Mouse (Mus musculus) T-helper 2 cell (primary cell): ENCODE data around the gene Kif26b.

Source experiments
- in situ Hi-C: fragments of 300-600 bp; cut with MboI, MseI; formaldehyde crosslinking; loops from one replicate; pipeline ENCODE4 v1.15.1; 2025; ENCODE audit warnings: high pct_unique_total_duplicates

Gene Kif26b

DNA sequence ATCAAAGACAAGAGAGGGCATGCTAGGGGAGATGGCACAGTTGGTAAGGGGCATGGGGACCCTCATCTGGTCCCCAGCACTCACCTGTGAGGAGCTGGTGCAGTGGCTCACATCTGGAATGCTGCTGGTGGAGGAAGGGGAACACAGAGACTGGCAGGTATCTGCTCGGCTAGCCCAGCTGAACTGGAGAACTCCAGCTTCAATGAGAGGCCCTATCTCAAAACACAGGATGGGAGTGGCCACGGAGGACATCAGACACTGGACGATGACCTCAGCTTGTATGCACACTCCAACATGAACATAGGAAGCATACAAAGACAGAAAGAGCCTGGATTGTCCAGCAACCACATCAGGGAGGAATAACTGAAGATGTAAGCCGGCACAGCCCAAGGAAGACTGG is 240.1 kb downstream of the Kif26b start:
- in situ Hi-C loops = no loop called here

DNA sequence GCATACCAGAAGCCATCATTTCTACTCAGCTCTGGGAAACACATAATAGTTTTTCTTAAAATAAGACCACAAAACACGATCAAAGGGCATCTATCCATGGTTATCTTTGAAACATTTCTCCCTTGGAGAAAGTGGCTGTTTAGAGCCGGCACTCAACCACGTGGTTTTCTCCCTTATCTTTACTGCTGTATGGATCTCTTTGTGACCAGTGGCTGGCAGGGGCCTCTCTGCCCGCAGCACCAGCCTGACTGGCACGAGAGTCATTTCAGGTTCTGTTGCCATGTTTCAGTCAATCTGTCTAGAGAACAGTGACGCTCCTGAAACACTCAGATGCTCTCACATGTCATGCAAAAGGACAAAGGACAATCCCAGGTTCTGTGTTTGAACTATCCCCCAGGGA is 241.1 kb downstream of the Kif26b start:
- in situ Hi-C loops = no loop called here

DNA sequence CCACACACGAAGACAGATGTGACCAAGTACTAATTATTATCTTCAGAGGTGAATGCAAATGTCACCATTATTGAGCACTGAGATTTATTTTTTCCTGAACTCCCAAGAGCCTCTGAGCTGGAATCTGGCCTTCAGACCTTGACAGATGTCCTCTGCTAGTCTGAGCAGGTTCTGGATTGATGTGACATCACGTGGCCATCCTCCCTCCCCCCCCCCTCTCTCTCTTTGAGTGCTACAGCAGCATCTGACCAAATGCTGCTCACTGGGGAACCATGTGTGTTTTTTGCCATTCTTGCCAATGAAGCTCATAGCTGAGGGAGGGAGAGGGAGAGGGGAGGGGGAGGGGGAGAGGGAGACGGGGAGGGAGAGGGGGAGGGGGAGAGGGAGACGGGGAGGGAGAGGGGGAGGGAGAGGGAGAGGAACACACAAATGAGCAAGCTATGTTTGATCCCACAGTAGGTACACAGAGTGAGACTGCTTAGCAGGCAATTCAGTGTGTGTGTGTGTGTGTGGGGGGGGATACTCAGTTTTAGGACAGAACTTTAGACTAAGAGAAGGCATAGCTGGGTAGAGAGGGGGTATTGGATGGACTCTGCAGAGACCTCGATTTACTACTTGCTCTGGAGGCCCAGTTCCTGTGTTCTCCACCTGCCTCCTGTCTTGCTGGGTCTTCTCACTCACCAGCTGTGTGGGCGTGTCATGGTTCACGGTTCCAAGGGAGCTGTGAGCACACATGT is 241.9 kb downstream of the Kif26b start:
- in situ Hi-C loops = no loop called here

DNA sequence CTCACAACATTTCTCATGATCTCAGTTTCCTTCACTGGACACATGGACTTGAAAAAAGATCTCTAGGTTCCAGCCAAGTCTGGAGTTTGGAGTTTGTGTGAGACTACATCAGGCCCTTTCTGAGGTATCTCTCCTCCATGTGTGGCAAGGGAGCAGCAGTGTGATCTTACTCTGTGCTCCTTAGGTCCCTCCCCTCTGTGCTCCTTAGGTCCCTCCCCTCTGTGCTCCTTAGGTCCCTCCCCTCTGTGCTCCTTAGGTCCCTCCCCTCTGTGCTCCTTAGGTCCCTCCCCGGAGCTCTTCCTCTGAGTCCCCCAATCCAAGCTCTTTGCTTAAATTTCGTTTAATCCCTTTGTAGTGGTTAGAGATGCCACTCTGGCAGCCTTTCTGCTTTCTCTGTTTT is 250.8 kb downstream of the Kif26b start:
- in situ Hi-C loops = no loop called here

DNA sequence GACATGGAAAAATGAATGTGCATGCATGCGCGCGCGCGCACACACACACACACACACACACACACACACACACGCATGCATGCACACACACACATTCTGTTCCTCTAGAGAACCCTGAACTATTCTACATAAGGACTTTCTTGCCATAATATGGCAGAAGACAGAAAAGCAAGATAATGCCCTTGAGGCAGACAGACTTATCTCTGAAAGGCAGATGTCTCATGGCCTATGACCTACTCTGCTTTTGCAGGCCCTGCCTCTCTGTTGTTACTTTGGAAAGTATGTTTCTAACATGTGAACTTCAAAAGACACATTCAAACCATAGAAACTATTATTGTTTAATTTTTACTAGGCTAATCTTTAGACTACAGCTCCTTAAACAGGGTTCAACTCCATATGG is 255.1 kb downstream of the Kif26b start:
- in situ Hi-C loops = no loop called here

DNA sequence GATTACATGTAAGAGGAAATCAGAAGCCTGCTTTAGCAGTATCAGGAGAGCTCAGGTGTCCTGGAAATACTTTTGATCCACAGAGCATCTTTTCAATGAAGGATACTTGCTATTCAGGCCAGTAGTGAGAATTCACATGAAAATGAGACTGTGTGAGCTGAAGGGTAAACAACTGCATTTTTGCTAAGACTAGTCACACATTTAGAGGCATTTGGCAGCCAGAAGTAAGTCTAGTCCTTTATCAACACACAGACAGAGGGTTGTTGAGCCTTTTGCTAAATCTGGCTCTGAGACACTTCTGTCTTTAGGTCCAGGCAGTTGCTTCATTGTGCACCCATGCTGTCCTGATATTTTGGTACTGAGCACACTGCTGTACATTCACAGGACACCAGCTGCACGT is 262.3 kb downstream of the Kif26b start:
- in situ Hi-C loops = no loop called here

DNA sequence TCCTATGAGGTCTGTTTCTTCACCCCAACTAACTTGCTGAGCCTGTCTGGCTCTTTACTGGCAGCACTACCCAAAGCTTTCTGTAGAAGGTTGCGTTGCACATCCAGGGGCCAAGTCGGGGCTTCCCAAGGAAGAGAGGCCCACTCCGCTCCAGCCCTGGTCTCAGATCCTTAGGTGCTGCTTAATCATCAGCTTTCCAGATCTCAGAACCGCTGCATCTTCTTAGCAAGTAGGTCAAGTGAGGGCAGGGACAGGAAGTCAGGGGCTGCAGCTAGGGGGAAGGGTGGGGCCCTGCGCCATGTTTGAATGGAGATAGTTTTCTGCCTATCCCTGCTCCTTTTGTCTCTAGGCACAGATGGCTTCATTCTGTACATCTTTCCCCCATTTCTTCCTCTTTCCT is 263.8 kb downstream of the Kif26b start:
- in situ Hi-C loops = no loop called here

DNA sequence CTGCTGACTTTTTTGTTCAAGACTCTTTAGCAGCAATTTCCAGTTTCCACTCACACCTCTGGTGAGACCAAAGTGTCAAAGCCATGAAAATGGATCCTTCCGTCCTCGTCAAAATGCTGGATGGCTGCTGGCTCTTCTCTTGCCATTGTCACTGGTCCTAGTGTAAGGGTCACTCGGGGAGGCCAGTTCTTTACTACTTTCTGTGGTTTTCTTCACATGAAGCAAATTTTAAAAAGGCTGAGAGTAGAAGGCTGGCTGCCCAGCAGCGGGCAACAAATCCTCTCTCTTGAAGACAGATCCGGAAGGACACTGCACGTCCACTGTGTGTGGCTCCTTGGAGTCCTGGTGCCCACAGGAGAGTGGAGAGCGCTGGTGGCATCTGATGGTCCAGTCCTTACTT is 265.9 kb downstream of the Kif26b start:
- in situ Hi-C loops = no loop called here

DNA sequence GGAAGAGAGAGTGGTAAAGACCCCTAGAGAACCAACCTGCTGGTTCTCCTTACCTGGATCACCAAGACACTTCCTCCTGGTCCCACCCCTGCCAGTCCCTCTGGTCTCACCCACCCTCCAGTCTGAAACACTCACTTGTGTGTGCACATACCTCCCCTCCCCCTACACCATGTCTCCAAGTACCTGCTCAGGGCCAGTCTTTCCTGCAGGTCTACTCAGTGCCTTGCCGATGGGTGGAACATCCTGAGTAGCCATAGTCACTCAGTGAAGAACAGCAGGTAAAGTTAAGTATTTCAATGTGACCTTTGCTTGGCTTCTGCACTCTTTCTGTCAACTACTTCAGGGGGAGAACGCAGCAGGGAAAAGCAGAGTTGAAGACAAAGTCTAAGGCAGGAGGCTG is 268.5 kb downstream of the Kif26b start:
- in situ Hi-C loops = no loop called here

DNA sequence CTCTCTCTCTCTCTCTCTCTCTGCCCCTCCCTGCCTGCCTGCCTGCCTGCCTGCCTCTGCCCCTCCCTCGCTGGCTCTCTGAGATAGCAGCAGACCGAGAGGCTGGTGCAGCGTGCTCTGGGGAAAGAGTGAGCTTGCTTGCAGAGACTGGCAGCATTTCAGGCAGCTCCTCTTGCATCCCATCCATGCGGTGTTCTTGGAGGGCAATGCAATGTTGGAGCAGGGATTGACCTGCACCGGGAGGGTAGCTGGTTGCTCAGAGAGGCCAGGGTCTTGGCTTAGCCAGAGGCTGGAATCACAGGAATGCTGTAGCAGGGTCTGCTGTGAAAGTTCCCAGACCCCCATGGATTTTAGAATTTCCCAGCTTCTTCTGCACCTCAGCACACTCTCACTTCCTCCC is 269.4 kb downstream of the Kif26b start:
- in situ Hi-C loops = no loop called here

DNA sequence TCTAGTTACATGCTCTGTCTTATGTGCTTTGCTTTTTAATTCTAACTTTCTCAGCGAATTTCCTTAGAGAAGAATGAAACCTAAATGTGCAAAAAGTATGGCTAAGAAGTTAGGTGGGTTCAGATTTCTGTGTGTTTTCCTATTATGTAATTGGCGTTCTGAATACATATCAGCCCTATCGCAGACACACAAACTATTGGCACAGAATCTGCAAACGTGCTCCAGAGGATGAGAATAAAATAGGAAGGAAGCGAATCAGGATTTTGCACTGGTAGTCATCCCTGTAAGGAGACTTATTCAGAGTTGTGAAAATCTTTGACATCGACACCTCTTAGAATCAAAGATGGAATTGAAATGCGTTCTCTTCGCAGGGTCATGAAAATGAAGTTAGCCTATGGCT is 270.0 kb downstream of the Kif26b start:
- in situ Hi-C loops = no loop called here

DNA sequence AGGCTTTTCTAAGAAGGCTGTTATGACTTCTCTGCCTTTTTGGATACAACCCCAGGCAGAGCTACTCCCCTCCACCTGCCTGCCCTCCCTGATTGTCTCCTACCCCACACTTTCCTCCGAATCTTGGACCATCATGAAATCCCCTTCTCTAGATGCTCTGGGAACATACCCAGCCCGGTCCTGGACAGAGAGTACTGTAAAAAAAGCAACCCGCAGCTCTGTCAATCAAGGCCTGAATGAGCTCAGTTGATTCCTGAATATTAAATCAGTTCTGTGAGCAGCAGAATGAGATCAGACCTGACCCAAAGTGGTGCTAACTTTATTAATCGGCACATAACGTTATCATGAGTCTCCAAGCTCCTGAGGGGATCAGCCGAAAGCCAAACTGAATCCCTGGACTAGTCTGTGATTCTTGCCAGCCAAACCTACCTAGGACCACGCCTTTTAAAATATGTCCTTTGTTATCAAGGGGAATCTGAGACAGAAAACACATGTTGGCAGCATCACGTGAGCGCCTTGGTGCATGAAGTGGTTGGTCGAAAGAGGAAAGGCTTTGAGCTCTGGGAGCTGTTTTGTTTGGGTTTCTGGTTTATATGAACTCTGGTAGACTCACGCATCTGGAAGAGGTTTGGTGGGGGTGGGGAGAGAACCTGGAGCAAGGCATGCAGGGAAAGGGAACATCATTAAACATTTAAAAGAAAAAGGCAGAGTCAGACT is 271.1 kb downstream of the Kif26b start:
- in situ Hi-C loops = no loop called here

DNA sequence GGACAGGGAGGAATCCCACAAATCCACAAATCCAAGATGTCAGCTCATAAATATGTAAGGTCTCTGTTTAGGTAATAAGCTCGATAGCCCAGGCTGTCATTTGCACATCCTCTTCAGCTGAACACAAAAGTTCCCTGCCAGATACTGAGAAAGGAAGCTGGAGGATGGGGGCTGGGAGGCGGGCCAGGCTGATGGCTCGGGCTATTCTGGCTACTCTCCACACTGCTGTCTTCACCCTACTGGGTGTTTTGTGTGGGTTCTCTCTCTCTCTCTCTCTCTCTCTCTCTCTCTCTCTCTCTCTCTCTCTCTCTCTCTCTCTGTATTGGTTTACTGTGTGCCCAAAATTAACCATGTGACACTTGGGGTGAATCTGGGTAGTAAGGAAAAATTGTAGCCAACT is 274.2 kb downstream of the Kif26b start:
- in situ Hi-C loops = no loop called here

DNA sequence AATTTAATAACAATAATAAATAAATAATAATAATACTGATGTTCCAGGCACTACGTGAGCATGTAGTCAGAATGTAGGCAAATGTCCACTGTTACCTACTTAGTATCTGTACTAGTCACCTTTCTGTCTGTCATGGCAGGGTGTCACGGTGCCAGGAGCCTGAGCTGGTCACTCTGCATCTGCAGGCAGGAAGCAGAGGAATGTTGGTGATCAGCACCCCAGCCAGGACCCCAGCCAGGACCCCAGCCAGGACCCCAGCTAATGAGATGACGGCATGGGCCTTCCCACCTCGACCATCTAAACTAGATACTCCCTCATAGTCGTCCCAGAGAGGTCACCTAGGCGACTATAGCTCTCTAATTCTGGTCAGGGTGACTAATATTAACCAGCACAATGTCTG is 288.6 kb downstream of the Kif26b start:
- in situ Hi-C loops = no loop called here

DNA sequence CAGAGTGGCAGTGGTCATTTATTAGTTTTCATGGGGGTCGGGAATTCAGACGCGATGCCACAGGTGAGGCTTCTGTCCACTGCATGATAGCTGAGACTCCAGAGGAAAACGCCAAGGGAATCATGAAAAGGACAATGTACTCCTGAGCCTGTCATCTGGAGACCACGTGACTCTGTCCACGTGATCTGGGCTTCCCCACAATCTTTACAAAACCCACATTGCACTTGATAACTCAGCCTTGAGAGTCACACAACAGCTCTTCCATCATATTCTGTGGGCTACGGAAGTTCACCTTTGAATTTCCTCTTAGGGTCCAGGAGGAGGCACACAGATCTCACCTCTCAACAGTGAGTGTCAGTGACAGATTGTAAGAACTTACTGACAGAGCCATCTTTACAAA is 290.1 kb downstream of the Kif26b start:
- in situ Hi-C loops = no loop called here

DNA sequence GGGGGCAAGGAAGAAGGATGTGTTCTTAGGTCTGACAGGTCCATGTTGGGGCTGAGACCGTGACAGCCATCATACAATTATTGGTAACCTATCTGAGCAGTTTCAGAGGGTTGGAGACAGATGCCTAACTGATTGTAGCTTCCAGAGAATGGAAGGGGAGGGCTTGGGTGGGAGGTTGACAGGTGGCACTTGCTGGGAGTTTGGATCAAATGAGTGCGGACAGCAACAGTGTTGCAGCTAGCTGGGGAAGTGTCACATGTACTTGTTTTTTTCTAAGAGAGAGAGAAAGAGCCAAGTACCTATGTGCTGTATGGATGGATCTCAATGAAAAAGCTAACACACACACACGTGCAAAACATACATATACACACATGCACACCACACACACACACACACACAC is 291.2 kb downstream of the Kif26b start:
- in situ Hi-C loops = loop anchor here (10.0 kb wide), 1 partner anchor 1055 kb away; no protein-coding TSS in a partner anchor

DNA sequence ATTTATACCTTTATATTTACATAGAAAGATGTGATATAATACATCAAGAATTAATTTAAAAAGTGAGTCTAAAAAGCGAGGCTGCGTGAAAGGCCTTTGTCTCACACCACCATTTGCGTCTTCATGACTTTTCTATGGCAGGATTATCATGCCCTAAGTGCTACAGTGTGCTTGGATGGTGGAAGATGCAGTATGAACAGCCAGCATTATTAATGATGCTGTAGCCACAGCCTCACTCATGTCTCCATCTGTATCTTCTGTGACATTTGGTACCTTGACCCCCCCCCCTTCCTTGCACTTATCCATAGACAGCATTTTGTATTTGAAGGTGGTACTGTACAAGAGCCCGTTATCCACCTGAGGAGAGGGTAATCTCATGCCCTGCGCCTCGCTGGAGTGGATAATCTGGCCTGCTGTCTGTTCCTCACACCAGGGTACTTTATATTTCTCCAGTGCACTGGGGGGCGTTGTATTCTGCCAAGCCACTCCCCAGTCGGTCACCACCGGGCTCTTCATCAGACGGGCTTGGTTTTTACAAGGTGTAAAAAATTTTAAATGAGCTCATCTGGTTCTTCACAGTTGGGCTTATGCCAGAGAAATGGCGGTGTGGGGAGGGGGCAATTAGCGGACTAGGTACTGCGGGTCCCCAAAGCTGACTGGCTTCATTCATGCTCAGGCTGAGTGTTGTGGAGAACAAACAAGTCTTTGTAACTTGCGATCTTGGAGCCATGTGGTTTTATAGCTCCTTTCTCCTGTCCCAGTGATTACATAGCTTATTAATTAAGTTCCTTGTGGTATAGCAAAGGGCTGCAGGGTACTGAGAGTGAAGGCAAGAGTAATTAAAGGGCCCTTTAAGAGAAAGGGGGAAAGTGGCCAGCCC is 291.9 kb downstream of the Kif26b start:
- in situ Hi-C loops = loop anchor here (10.0 kb wide), 1 partner anchor 1054 kb away; no protein-coding TSS in a partner anchor

DNA sequence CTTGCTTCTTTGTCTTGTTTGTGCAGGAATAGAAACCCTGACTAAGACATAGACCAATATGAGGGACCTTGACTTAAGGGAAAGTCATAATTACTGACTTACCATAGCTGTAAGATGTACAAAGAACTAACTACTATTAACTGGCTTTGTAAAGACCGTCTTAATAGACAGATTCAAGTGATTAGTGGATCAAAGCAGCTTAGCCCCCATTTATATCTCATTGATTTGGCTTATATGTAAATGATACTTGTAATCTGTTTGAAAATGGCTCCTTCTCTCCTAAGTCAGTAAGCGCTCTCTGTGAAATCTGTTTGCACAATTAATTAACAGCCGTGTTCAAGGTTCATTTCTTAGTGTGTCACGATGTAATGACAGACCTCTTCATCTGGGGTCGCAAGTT is 295.9 kb downstream of the Kif26b start:
- in situ Hi-C loops = loop anchor here (10.0 kb wide), 1 partner anchor 1050 kb away; no protein-coding TSS in a partner anchor

DNA sequence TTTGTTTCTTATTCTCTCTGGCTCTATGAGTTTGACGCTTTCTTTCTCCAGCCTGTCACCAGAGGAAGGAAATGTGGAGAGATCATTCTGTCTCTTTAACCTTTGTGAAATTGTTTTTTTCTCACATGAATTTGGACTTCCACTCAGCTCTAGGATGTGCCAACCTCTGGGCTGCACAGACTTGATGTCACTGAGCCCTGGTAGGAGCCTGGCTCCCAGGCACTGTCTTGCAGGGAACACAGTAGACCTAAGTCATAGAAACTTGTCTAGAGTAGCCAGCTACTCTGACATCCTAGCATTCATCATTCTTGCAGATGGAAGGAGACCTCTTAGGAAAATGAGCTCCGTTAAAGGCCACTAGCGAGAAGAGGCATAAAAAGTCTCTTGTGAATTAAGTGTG is 298.3 kb downstream of the Kif26b start:
- in situ Hi-C loops = loop anchor here (10.0 kb wide), 1 partner anchor 1048 kb away; no protein-coding TSS in a partner anchor

DNA sequence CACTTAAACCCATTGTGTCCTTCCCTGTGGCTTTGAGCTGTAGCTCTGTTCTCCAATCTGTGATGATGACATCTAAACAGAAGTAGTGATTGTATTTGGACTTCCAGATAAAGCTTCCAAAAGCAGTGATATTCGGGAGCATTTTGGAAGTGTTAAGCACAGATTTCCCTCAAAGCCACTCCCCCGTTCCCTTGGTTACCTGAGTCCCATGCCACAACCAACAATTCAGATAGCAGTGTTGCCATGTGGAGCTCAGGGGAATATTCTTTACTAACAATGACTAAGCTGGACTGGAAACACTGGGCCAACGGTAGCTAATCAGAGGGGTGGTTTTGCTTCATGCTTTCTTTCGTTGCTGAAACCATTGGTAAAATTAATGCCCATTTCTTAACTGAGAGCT is 300.5 kb downstream of the Kif26b start:
- in situ Hi-C loops = loop anchor here (10.0 kb wide), 1 partner anchor 1045 kb away; no protein-coding TSS in a partner anchor

DNA sequence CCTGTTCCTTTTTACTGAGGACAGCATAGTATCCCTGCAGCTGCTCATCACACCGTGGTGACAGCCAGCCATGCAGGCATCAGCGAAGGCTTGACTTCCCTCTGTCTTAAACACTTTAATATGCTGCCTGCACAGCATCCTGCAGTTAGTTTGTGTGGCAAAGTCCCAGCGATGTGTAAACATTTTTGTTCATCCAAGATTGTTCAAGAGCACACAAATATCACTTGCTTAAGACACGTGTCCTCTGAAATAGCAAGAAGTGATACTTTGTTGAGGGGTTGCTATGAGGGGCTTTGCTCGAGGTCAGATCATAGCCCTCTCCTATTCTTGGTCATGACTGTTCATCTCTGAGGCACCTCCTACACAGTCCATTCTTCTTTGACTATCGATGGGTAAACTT is 303.6 kb downstream of the Kif26b start:
- in situ Hi-C loops = no loop called here

DNA sequence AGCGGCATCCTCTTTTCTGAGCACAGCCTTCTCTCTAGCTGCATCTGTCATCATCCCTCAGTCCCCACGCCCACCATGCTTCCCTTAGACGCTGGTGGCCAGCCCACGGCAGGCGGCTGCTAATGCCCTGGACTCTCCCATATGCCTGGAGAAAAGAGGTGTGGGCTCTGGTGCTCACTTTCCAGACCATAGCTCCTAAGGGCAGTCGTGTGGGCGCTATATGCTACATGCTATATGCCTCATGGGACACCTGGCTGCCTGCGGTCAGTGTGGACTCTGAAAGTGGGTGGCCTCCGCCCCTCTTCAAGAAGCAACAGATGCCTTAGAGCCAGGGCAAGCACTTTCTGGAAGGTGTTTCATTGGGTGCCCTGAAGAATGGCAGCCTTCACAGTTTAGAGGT is 306.9 kb downstream of the Kif26b start:
- in situ Hi-C loops = no loop called here
